Mouse (Mus musculus) kidney, adult 2 months (tissue): ENCODE measurements at regions not wholly inside any gene's neighbourhood (a gene's known extent, or its start where the extent isn't known, plus 50 kb on each side); places are given as distances from the start of the nearest gene placed in this dataset.

Experiments used
- CTCF ChIP-seq: fragments of 200-500 bp; conservative IDR thresholded peaks from 2 replicates; pipeline ENCODE4 v1.5.1; 2011; ENCODE audit warnings: low read depth, mild to moderate bottlenecking, control low read depth, low read length, moderate library complexity, mixed read lengths; ENCODE audit not compliant: insufficient read depth, insufficient read length
- POLR2A ChIP-seq: fragments of 200-500 bp; IDR thresholded peaks from one replicate; pipeline ENCODE4 v1.6.1; 2011; ENCODE audit warnings: low read depth, low read length, control low read depth

- TF ChIP-seq CTCF (no peak), POLR2A (no peak)
Measured at GRCm38 (mm10) chr19:56068165-56068564, 218.8 kb upstream of the Habp2 start.
